21 mouse cellular contexts compared by ENCODE assay signal in genomic region chr2:49825588-49825987, GRCm38 (mm10). TPM values are rescaled to one million over a fixed set of nuclear protein-coding genes. Genes with fewer than 3 reads are reported as not detected.
"Had no signal": no experiment of that assay in that cellular context is flagged by ENCODE, and none has a peak within 500 bp of the region (broad histone marks: within the 10 kb centered on the region; RNA-seq: fewer than 3 reads in every experiment).

No protein-coding gene starts in this region.

- H3K4me3 ChIP-seq: layer of hippocampus, adult 2 months; limb, embryonic 12.5 days; limb, embryonic 15.5 days; midbrain, embryonic 13.5 days had no signal

- H3K4me2 ChIP-seq: limb, embryonic 12.5 days; limb, embryonic 15.5 days; liver, embryonic 11.5 days; lung, embryonic 14.5 days; midbrain, embryonic 13.5 days had no signal

- ATAC-seq: liver, postnatal 0 days; lung, postnatal 0 days; midbrain, embryonic 13.5 days had no signal

- H3K4me1 ChIP-seq: limb, embryonic 15.5 days; midbrain, embryonic 13.5 days had no signal

- H3K27me3 ChIP-seq: limb, embryonic 15.5 days; midbrain, embryonic 13.5 days had no signal

- H3K36me3 ChIP-seq: limb, embryonic 12.5 days; limb, embryonic 15.5 days; midbrain, embryonic 13.5 days had no signal

- H3K9me3 ChIP-seq: limb, embryonic 12.5 days; limb, embryonic 15.5 days; midbrain, embryonic 13.5 days had no signal

- H3K27ac ChIP-seq: layer of hippocampus, adult 2 months; limb, embryonic 12.5 days; limb, embryonic 15.5 days; liver, embryonic 14.5 days; macrophage; midbrain, embryonic 13.5 days; stomach, postnatal 0 days had no signal

- H3K9ac ChIP-seq: limb, embryonic 12.5 days; limb, embryonic 15.5 days; liver, embryonic 14.5 days; liver, postnatal 0 days; lung, embryonic 14.5 days; midbrain, embryonic 13.5 days had no signal

- DNase-seq: kidney, adult 18-20 months; kidney, adult 9 months; kidney, postnatal 25 days; layer of hippocampus, adult 9-11 months; liver, postnatal 0 days; lung, embryonic 14.5 days; right cerebral cortex, adult 18-20 months; right cerebral cortex, postnatal 14 days; right cerebral cortex, postnatal 4 days; thymus, adult 2 months; thymus, postnatal 14 days; thymus, postnatal 4 days had no signal

RNA-seq across cellular contexts. Expression of gene Lypd6b, which starts 38.1 kb away (rescaled TPM):
- polyA plus RNA-seq: liver, postnatal 0 days; macrophage had no signal
